Mouse (Mus musculus): Measurements from ENCODE around the gene Auts2.

Auts2 gene

DNA sequence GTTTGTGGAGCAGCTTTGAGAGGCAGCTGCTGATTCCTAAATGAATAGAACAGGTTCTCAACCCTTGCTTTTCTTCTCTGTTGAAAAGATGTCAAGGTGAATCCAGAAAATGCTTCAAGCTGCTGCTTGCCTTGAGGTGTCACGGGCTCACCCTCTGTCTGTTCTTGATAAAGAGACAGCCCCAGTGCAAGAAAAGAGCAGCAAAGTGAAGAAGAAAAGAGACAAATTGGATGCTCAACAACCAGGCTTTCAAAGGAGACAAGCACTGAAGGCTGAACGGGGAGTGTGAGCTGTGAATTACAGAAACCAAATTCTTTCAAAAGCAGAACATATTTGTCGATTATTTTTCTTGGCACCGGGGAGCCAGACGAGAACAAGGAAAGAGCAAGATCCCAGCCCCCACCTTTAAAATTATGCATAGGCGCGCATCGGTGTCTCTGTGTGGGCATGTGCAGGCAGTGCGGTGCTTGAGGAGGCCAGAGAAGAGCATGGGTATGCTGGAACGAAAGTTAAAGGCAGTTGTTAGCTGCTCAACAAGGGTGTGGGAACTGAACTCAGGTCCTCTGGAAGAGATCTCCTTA is 730.6 kb downstream of the Auts2 start:
- no peaks in the 10 kb centered on the region for H3K36me3 ChIP-seq (ENCODE audit: control insufficient read depth, insufficient read depth, low read length, poor library complexity, severe bottlenecking)
- no peak for DNase-seq (ENCODE audit: low read depth, low spot score)
- H3K27me3 ChIP-seq (ENCODE audit: control insufficient read depth, insufficient read depth, low read length, poor library complexity, severe bottlenecking), result no peaks in the 10 kb centered on the region

DNA sequence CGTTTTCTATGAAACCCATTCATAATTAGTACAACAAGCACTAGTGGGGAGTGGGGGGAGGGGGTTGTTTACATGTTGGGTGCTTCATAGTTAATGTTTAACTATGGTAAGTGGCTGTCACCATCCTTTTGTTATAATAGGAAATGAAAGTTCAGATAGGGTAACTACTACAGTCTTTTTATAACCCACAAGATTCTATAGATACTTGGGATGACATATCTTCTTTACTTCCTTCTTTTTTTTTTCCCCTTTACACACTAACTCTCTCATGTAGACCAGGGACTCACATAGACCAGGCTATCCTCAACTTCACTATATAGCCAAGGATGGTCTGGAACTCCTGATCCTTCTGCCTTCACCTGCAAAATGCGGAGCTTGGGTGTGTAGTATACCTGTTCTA is 736.8 kb downstream of the Auts2 start:
- H3K27me3 ChIP-seq (ENCODE audit: control insufficient read depth, insufficient read depth, low read length, poor library complexity, severe bottlenecking), result no peaks in the 10 kb centered on the region
- no peaks in the 10 kb centered on the region for H3K36me3 ChIP-seq (ENCODE audit: control insufficient read depth, insufficient read depth, low read length, poor library complexity, severe bottlenecking)
- no peak for DNase-seq (ENCODE audit: low read depth, low spot score)

DNA sequence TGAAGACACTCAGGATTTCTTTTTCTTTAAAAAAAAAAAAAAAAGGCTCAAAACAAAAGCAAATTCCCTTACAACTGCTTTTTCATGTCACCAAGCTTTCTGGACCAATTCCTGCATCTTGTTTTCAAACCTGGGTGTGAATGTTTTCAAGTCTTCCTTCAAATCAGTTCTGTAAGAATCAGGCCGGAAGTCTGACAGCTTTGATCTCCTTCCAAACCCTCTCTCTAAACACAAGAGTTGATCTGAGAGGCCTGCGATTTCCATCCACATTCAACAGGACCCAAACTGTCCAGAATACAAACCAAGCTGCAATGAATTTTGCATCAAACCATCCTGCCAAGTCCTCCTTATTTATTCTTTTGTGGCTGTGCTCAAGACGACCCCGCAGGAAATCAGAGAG is 737.9 kb downstream of the Auts2 start:
- Histone ChIP-seq H3K27me3 (ENCODE audit: control insufficient read depth, insufficient read depth, low read length, poor library complexity, severe bottlenecking) (no peaks in the 10 kb centered on the region), H3K36me3 (ENCODE audit: control insufficient read depth, insufficient read depth, low read length, poor library complexity, severe bottlenecking) (no peaks in the 10 kb centered on the region)
- DNase-seq (ENCODE audit: low read depth, low spot score), result no peak

DNA sequence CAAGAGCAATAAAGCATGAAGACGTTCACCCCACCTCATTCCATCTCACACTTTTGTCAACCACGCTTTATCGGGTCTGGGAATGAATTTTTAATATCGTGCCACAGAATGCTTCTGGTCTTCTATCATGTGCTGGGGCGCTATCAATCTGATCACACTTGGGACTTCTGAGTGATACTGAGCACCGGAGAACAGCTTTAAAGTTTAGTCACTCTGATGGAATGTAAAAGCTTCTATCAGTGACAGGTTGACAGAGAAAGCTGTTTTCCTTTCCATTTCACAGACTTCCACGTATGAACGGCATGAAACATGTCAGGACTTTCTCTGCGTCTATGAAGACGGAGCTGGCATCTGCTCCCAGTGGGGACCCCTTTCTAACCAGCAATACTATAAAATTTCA is 739.5 kb downstream of the Auts2 start:
- no peaks in the 10 kb centered on the region for H3K36me3 ChIP-seq (ENCODE audit: control insufficient read depth, insufficient read depth, low read length, poor library complexity, severe bottlenecking)
- no peaks in the 10 kb centered on the region for H3K27me3 ChIP-seq (ENCODE audit: control insufficient read depth, insufficient read depth, low read length, poor library complexity, severe bottlenecking)
- no peak for DNase-seq (ENCODE audit: low read depth, low spot score)

DNA sequence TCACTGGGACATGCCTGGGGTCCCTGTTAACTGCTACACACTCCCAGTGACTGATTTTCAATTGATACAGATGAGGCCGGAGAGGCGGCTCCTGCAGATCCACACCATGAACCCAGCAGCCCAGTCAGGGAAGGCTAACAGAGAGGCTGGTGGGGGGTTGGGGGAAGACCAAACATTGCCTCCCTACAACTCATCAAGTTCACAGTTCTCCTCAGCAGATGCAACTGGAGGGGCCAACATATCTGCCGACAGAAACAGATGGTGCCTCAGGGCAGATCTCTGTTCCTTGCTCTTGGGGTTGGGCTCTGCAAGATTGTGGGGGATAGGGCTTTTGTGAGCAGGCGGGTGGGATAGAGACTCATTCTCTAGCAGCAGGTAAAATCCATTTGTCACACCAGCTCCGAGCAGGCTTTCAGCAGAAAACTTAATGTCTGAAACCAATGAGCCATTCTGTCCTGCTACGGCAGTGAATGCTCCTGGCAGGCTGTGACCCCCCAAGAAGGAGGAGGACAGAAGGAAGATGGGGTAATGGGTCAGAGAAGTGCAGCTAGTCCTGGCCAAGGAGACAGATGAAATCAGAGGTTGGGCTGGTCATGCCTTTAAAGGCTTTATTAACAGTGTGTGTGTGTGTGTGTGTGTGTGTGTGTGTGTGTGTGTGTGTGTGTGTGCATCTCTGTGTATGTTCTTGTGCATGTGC is 740.7 kb downstream of the Auts2 start:
- H3K27me3 ChIP-seq (ENCODE audit: control insufficient read depth, insufficient read depth, low read length, poor library complexity, severe bottlenecking), result no peaks in the 10 kb centered on the region
- H3K36me3 ChIP-seq (ENCODE audit: control insufficient read depth, insufficient read depth, low read length, poor library complexity, severe bottlenecking), result no peaks in the 10 kb centered on the region

DNA sequence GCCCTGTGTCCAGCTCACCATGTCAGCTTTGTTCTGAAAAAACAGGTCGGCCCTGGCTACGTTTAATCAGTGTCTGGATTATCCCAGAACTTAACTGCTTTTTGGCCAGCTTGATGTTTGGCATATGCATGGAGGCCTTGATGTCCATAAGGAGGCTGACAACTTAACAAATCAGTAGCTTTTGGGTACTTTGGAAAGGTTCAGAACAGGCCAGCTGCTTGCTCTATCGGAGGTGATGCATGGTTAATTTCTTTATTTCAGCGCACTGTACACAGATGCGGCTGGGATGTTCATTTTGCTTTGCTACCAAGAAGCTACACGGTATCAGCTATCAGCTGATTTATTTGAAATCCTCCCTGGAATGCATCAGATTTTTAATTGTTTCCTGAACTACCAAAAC is 741.2 kb downstream of the Auts2 start:
- no peaks in the 10 kb centered on the region for H3K27me3 ChIP-seq (ENCODE audit: control insufficient read depth, insufficient read depth, low read length, poor library complexity, severe bottlenecking)
- H3K36me3 ChIP-seq (ENCODE audit: control insufficient read depth, insufficient read depth, low read length, poor library complexity, severe bottlenecking), result no peaks in the 10 kb centered on the region
- DNase-seq (ENCODE audit: low read depth, low spot score), result no peak

More for the DNA sequence above, 740.7 kb downstream of the Auts2 start:
- DNase-seq (ENCODE audit: low read depth, low spot score), result no peak

DNA sequence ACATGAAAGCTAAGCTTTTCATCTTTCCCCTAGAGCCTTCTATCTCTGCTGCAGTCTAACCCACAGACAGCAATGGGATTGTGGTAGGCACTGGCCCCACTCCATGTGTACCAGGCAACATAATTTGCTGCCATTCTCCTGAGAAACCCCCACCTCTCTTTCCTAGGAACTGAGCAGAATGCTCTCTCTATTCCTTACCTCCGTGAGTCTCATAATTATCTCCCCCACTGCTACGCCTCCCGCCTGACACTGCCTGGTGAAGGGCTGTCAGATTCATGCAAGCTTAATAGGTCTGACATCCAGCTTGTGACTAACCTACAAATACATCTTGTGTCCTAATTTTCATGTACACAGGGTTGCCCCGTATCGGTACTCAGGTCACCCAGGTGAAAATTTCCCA is 744.8 kb downstream of the Auts2 start:
- no peak for DNase-seq (ENCODE audit: low read depth, low spot score)
- Histone ChIP-seq H3K36me3 (ENCODE audit: control insufficient read depth, insufficient read depth, low read length, poor library complexity, severe bottlenecking) (no peaks in the 10 kb centered on the region), H3K27me3 (ENCODE audit: control insufficient read depth, insufficient read depth, low read length, poor library complexity, severe bottlenecking) (no peaks in the 10 kb centered on the region)

DNA sequence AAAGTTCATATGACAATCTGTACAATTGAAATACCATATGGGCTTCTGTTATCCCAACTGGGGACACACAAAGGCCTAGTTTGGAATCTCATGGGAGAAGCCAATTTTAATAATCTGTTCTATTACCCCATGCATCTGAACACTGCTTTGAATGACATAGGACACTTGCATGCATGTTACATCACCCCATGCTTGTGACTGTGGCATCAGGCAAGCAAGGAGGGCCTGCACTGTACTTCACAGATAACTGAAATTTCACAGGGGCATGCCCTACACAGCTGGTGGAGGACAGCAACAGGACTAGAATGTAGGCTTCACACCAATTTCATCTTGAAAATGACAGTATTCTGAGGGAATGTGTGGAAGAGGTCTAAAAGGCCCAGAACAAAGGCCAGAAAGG is 746.1 kb downstream of the Auts2 start:
- DNase-seq (ENCODE audit: low read depth, low spot score), result no peak
- no peaks in the 10 kb centered on the region for H3K27me3 ChIP-seq (ENCODE audit: control insufficient read depth, insufficient read depth, low read length, poor library complexity, severe bottlenecking)
- H3K36me3 ChIP-seq (ENCODE audit: control insufficient read depth, insufficient read depth, low read length, poor library complexity, severe bottlenecking), result no peaks in the 10 kb centered on the region

DNA sequence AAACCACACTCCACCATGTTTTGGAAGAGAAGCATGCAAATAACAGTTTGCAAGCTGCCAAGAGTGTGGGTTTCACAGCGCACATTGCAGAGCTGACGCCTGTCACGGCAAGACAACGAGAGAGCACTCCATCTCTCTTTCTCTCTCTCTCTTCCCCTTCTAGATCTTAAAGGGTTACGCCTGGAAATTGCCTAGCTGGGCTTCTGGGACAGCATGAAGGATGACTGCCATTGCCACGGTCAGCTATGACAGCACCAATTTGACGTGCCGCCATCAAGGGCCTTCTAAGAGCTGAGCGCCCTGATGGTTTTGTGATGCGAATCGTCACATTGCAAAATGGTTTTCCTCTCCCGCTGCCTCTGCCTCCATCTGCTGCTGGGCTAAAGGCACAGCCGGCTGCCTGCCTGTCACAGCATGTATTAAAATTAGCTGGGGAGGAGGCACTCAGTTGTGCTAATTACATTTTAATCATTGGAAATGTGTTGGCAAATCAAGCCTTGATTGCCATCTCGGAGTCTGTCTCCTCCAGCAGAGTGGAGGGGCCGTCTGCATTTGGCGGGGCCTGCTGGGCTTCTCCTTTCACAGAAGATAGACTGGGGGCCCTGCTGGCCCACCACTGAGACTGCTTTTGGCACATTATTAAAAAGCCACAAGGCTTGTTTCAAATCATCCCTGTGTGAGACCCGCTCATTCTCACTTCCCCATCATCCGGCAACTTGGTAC is 748.6 kb downstream of the Auts2 start:
- no peak for DNase-seq (ENCODE audit: low read depth, low spot score)
- Histone ChIP-seq H3K36me3 (ENCODE audit: control insufficient read depth, insufficient read depth, low read length, poor library complexity, severe bottlenecking) (no peaks in the 10 kb centered on the region), H3K27me3 (ENCODE audit: control insufficient read depth, insufficient read depth, low read length, poor library complexity, severe bottlenecking) (no peaks in the 10 kb centered on the region)

DNA sequence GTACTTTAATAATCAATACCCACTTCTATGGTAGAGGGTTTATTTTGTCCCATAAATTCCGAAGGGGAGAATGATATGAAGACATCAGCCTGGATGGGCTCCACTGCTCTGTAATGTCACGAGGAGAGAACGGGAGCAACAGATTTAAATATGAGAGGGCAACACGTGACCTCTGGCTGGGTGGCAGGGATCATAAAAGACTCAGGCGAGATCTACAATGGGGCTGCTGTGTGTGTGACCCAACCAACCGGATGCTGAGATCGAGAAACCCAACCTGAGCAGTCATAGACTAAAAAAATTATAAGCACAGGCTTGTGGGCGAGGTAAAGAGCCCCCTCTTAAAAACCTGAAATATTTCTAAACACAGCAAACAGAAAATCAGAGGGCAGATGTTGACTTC is 753.5 kb downstream of the Auts2 start:
- Histone ChIP-seq H3K27me3 (ENCODE audit: control insufficient read depth, insufficient read depth, low read length, poor library complexity, severe bottlenecking) (no peaks in the 10 kb centered on the region), H3K36me3 (ENCODE audit: control insufficient read depth, insufficient read depth, low read length, poor library complexity, severe bottlenecking) (no peaks in the 10 kb centered on the region)
- DNase-seq (ENCODE audit: low read depth, low spot score), result no peak

DNA sequence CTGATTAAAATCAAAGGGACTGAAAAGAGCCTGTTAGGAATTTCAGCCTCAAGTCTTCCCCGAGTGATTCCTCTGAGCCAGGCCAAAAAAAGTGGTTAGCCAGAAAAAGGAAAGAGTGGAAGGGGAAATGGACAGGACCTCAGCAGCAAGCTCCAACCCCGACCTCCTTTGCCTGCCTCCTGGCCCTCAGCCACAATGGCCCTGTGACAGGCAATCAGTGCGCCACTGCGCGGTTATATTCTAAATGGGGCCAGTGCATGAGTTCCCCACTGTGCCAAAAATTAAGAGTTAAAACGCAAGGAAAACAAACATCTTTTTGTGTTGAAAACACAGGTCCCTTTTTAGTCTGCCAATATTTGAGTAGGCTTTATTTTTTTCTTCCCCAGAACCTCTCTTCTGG is 755.1 kb downstream of the Auts2 start:
- H3K27me3 ChIP-seq (ENCODE audit: control insufficient read depth, insufficient read depth, low read length, poor library complexity, severe bottlenecking), result no peaks in the 10 kb centered on the region
- H3K36me3 ChIP-seq (ENCODE audit: control insufficient read depth, insufficient read depth, low read length, poor library complexity, severe bottlenecking), result no peaks in the 10 kb centered on the region
- DNase-seq (ENCODE audit: low read depth, low spot score), result no peak

DNA sequence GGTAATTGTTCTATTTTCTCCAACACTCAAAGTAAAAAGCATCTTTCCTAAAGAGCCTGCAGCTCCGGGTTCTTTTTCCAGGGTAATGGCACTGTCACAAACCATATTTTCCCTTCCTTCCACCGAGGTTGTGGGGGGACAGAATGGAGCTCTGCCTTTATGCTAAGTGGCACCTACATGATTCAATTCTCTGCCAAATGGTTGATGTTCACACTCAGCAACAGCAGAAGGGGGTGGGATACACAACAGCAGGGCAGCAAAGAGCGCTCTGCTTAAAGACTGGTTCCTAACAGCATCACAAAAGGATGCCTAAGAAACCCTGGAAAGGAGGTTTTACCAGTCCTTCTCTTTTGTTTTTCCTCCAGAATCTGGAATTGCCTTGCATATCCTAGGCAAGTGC is 759.9 kb downstream of the Auts2 start:
- no peak for DNase-seq (ENCODE audit: low read depth, low spot score)
- no peaks in the 10 kb centered on the region for H3K27me3 ChIP-seq (ENCODE audit: control insufficient read depth, insufficient read depth, low read length, poor library complexity, severe bottlenecking)
- H3K36me3 ChIP-seq (ENCODE audit: control insufficient read depth, insufficient read depth, low read length, poor library complexity, severe bottlenecking), result no peaks in the 10 kb centered on the region

DNA sequence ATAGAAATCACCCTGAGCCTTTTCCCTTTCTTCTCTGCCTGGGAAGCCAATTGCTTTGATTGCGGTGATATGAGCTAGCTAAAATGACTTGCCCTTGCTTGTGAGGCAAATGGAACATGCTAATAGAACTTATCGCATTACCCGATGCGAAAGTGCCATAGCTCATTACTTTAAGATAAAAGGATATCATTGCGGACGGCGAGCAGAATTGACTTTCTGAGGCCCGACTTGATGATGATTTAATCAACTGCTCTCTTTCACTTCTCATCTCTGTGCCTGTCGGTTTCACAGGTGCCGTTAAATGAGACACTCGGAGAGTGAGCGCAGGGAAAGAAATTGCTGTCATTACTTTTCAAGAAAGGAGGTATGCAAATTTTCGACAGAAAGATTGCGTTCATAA is 762.1 kb downstream of the Auts2 start:
- Histone ChIP-seq H3K27me3 (ENCODE audit: control insufficient read depth, insufficient read depth, low read length, poor library complexity, severe bottlenecking) (no peaks in the 10 kb centered on the region), H3K36me3 (ENCODE audit: control insufficient read depth, insufficient read depth, low read length, poor library complexity, severe bottlenecking) (no peaks in the 10 kb centered on the region)
- no peak for DNase-seq (ENCODE audit: low read depth, low spot score)

DNA sequence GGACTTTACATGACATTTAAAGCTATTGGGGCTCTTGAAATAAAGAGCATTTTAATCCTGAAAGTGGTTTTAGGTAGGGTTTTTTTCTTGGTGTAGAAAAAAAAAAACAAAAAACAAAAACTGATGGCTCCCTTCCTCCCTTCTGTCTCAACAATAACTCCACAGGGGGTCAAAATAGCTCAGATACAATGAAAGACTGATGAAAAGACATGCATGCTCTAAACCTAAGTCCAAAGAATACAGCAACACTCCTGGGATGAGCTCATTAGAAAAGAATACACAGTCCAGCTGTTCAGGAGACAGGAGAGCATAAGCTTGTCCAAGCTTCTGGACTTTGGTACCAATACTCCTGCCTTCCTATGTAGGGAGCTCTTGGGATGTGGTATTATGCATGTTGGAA is 764.0 kb downstream of the Auts2 start:
- DNase-seq (ENCODE audit: low read depth, low spot score), result no peak
- H3K36me3 ChIP-seq (ENCODE audit: control insufficient read depth, insufficient read depth, low read length, poor library complexity, severe bottlenecking), result no peaks in the 10 kb centered on the region
- H3K27me3 ChIP-seq (ENCODE audit: control insufficient read depth, insufficient read depth, low read length, poor library complexity, severe bottlenecking), result no peaks in the 10 kb centered on the region

DNA sequence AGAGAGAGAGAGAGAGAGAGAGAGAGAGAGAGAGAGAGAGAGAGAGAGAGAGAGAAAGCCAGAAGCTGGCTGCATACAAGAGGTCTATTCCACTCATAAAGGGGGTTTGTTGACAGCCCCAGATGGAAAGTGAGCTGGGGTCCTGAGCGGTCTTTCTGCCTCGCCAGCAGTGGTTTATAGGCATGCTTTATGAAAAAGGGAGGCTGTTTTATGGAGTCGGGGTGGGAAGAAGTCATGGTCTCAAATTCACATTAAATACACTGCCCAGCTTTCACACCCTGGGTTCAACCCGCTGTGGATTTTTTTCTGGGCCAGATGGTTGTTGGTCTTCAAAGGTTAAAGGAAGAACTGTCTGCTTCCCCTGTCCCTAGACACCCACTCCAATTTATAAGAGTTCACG is 767.5 kb downstream of the Auts2 start:
- Histone ChIP-seq H3K27me3 (ENCODE audit: control insufficient read depth, insufficient read depth, low read length, poor library complexity, severe bottlenecking) (no peaks in the 10 kb centered on the region), H3K36me3 (ENCODE audit: control insufficient read depth, insufficient read depth, low read length, poor library complexity, severe bottlenecking) (no peaks in the 10 kb centered on the region)
- no peak for DNase-seq (ENCODE audit: low read depth, low spot score)
